1 mouse cellular context compared by ENCODE assay signal in genomic region chr2:156394282-156394681, GRCm38 (mm10).
TF ChIP-seq lines count a peak whose summit lies in the region.

No protein-coding gene starts in this region.

TF ChIP-seq in MEL, 35 proteins besides CTCF, POLR2A, EP300 and RAD21:
- TF ChIP-seq MYC (IDR thresholded peaks at IDR 0.05; ENCODE audit: low read depth, low read length) = 0 out of 2 replicates have a peak, but pooled peaks have one; percentile 21
- TF ChIP-seq ZC3H11A (IDR thresholded peaks at IDR 0.05; ENCODE audit: low read depth, low read length) = peak; percentile 53
- no peak for TF ChIP-seq TBP (IDR thresholded peaks at IDR 0.05; ENCODE audit: low read depth, low read length)
- no peak for TF ChIP-seq HCFC1 (IDR thresholded peaks at IDR 0.05; ENCODE audit: low read depth, low read length)
- TF ChIP-seq SMC3 (IDR thresholded peaks at IDR 0.05; ENCODE audit: low read depth, low read length) = peak; percentile 58
- no peak for TF ChIP-seq KAT2A (conservative IDR thresholded peaks at IDR 0.05; ENCODE audit: low read depth, low read length)
- TF ChIP-seq ZNF384 (IDR thresholded peaks at IDR 0.05; ENCODE audit: low read depth, low read length) = peak; percentile 27; the same call in 1 of the 2 replicates
